Mouse (Mus musculus) forebrain, postnatal 0 days (tissue): ENCODE results near the gene Creb3l1. TPM values are rescaled to one million over a fixed set of nuclear protein-coding genes. Genes with fewer than 3 reads are reported as not detected.

ENCODE experiments used
- ATAC-seq: fragments of 200-750 bp; cut with Nextera tagmentation; 2 replicates; pipeline ENCODE4 v1.8.0; 2017; ENCODE audit warnings: mild to moderate bottlenecking, moderate library complexity
- DNase-seq: peaks from one replicate; pipeline ENCODE4 v3.0.0-alpha.2; 2015
- H3K27ac ChIP-seq: fragments of 300-500 bp; sonication (generic); 2 replicates; pipeline ENCODE4 v1.5.1; 2014; ENCODE audit warnings: low read depth, mild to moderate bottlenecking, antibody characterized with exemption, low read length, moderate library complexity, mixed read lengths
- H3K27me3 ChIP-seq: fragments of 300-500 bp; sonication (generic); 2 replicates; pipeline ENCODE4 v1.6.1; 2014; ENCODE audit warnings: mild to moderate bottlenecking, low read length, mixed read lengths; ENCODE audit not compliant: insufficient read depth
- H3K36me3 ChIP-seq: fragments of 300-500 bp; sonication (generic); 2 replicates; pipeline ENCODE4 v1.6.1; 2014; ENCODE audit warnings: mild to moderate bottlenecking, moderate library complexity; ENCODE audit not compliant: insufficient read depth
- H3K4me1 ChIP-seq: fragments of 300-500 bp; sonication (generic); 2 replicates; pipeline ENCODE4 v1.6.1; 2014; ENCODE audit warnings: antibody characterized with exemption; ENCODE audit not compliant: insufficient read depth
- H3K4me2 ChIP-seq: fragments of 300-500 bp; sonication (generic); 2 replicates; pipeline ENCODE4 v1.6.1; 2014; ENCODE audit warnings: low read depth, mild to moderate bottlenecking, moderate library complexity
- H3K4me3 ChIP-seq: fragments of 300-500 bp; sonication (generic); 2 replicates; pipeline ENCODE4 v1.5.1; 2014; ENCODE audit warnings: low read depth, low read length, mixed read lengths
- H3K9ac ChIP-seq: fragments of 300-500 bp; sonication (generic); 2 replicates; pipeline ENCODE4 v1.6.1; 2014; ENCODE audit warnings: mild to moderate bottlenecking
- H3K9me3 ChIP-seq: fragments of 300-500 bp; sonication (generic); 2 replicates; pipeline ENCODE4 v1.6.1; 2016; ENCODE audit warnings: low read length
- CTCF ChIP-seq: sonication (generic); IDR thresholded peaks from 2 replicates; pipeline ENCODE4 v1.5.1; 2016; ENCODE audit warnings: antibody characterized with exemption, control low read depth, low read depth
- WGBS: fragments of 180-500 bp; shearing (Covaris S2); extraction: QIAGEN DNeasy Blood & Tissue Kit; methylation state at CpG from one replicate; pipeline ENCODE4 v1.1.7; 2014; 5-methylcytosine and 5-hydroxymethylcytosine counted together
- polyA plus RNA-seq: library from polyadenylated mRNA; unstranded; fragments of >200 nt; fragmentation: Nextera tagmentation; extraction: Ambion mirVana; gene quantifications from 2 replicates; pipeline ENCODE4 v1.2.1, GENCODE M21; 2015
- total RNA-seq: library from RNA; depleted of rRNA; stranded (reverse); fragments of >200 nt; gene quantifications from 2 replicates; pipeline ENCODE4 v1.2.3, GENCODE M21; 2014

Creb3l1 gene
- total and polyA plus RNA-seq, 2 experiments from 2014 or later = 2.0 to 2.9 TPM

- no peak for DNase-seq
- no peaks in the 10 kb centered on the region for H3K9me3 ChIP-seq
- H3K9ac ChIP-seq = no peak overlapping the region
- H3K4me1 ChIP-seq = peaks cover 8% of the 10 kb centered on the region
- no peak for TF ChIP-seq CTCF
- no peak overlapping the region for H3K27ac ChIP-seq
- no peak overlapping the region for H3K4me3 ChIP-seq
- 75% methylated on average over 11 of the region's 11 CpGs for WGBS
- H3K4me2 ChIP-seq = no peak overlapping the region
- ATAC-seq = no peak
- no peaks in the 10 kb centered on the region for H3K27me3 ChIP-seq
- H3K36me3 ChIP-seq = no peaks in the 10 kb centered on the region
Observed at GRCm38 (mm10) chr2:91959544-91960410, 64.5 kb downstream of the Creb3l1 start.

- no peak for ATAC-seq
- H3K4me1 ChIP-seq = peaks cover 8% of the 10 kb centered on the region
- no peak overlapping the region for H3K27ac ChIP-seq
- no peaks in the 10 kb centered on the region for H3K27me3 ChIP-seq
- H3K4me2 ChIP-seq = no peak overlapping the region
- no peak overlapping the region for H3K9ac ChIP-seq
- no peaks in the 10 kb centered on the region for H3K36me3 ChIP-seq
- peak; percentile 76 for TF ChIP-seq CTCF
- H3K9me3 ChIP-seq = no peaks in the 10 kb centered on the region
- no peak for DNase-seq
- H3K4me3 ChIP-seq = no peak overlapping the region
- WGBS = 50% methylated on average over 10 of the region's 10 CpGs
Observed at GRCm38 (mm10) chr2:91958701-91959457, 65.4 kb downstream of the Creb3l1 start.

- DNase-seq = no peak
- 77% methylated on average over 8 of the region's 8 CpGs for WGBS
- H3K9me3 ChIP-seq = no peaks in the 10 kb centered on the region
- no peak overlapping the region for H3K27ac ChIP-seq
- H3K36me3 ChIP-seq = no peaks in the 10 kb centered on the region
- peaks cover 8% of the 10 kb centered on the region for H3K4me1 ChIP-seq
- ATAC-seq = no peak
- no peaks in the 10 kb centered on the region for H3K27me3 ChIP-seq
- no peak for TF ChIP-seq CTCF
- H3K4me3 ChIP-seq = no peak overlapping the region
- no peak overlapping the region for H3K4me2 ChIP-seq
- no peak overlapping the region; the same call in 1 of the 2 replicates for H3K9ac ChIP-seq
Observed at GRCm38 (mm10) chr2:91958049-91958448, 66.3 kb downstream of the Creb3l1 start.

- DNase-seq (peak; percentile 62), ATAC-seq (peak; percentile 88)
- Histone ChIP-seq H3K4me3 (no peak overlapping the region), H3K4me2 (peak overlapping the region; percentile 17; the same call in 1 of the 2 replicates), H3K4me1 (peaks cover 2% of the 10 kb centered on the region; the same call in 1 of the 2 replicates), H3K9me3 (no peaks in the 10 kb centered on the region), H3K36me3 (no peaks in the 10 kb centered on the region), H3K9ac (no peak overlapping the region), H3K27me3 (no peaks in the 10 kb centered on the region), H3K27ac (peak overlapping the region; percentile 66)
- WGBS = 15% methylated on average over 4 of the region's 4 CpGs
- TF ChIP-seq CTCF = no peak
Observed at GRCm38 (mm10) chr2:91957096-91957495, 67.2 kb downstream of the Creb3l1 start.

- Histone ChIP-seq H3K4me3 (no peak overlapping the region), H3K9me3 (no peaks in the 10 kb centered on the region), H3K27ac (no peak overlapping the region), H3K36me3 (no peaks in the 10 kb centered on the region), H3K27me3 (no peaks in the 10 kb centered on the region), H3K4me2 (no peak overlapping the region), H3K9ac (no peak overlapping the region), H3K4me1 (peaks cover 2% of the 10 kb centered on the region; the same call in 1 of the 2 replicates)
- no peak for DNase-seq
- no peak for ATAC-seq
- TF ChIP-seq CTCF = no peak
- WGBS = 83% methylated on average over 6 of the region's 6 CpGs
Observed at GRCm38 (mm10) chr2:91955875-91956274, 68.4 kb downstream of the Creb3l1 start.

- DNase-seq (no peak), ATAC-seq (no peak)
- H3K9me3 ChIP-seq = no peaks in the 10 kb centered on the region
- no peak overlapping the region for H3K9ac ChIP-seq
- no peaks in the 10 kb centered on the region for H3K27me3 ChIP-seq
- no peak for TF ChIP-seq CTCF
- no peak overlapping the region for H3K4me3 ChIP-seq
- no peaks in the 10 kb centered on the region for H3K36me3 ChIP-seq
- H3K27ac ChIP-seq = no peak overlapping the region
- H3K4me1 ChIP-seq = peaks cover 3% of the 10 kb centered on the region; the same call in 1 of the 2 replicates
- WGBS = 63% methylated on average over 4 of the region's 4 CpGs
- H3K4me2 ChIP-seq = no peak overlapping the region
Observed at GRCm38 (mm10) chr2:91955121-91955591, 69.1 kb downstream of the Creb3l1 start.

- DNase-seq = no peak
- 29% methylated on average over 5 of the region's 5 CpGs for WGBS
- H3K4me1 ChIP-seq = peaks cover 11% of the 10 kb centered on the region
Observed at GRCm38 (mm10) chr2:91953825-91954224, 70.5 kb downstream of the Creb3l1 start.

More at GRCm38 (mm10) chr2:91953825-91954224, 70.5 kb downstream of the Creb3l1 start:
- Histone ChIP-seq H3K4me3 (no peak overlapping the region), H3K4me2 (no peak overlapping the region), H3K9me3 (no peaks in the 10 kb centered on the region), H3K27ac (no peak overlapping the region), H3K27me3 (no peaks in the 10 kb centered on the region), H3K36me3 (no peaks in the 10 kb centered on the region), H3K9ac (no peak overlapping the region)
- no peak for TF ChIP-seq CTCF
- ATAC-seq = no peak
